Mouse (Mus musculus) bone marrow macrophage, adult 2 months (primary cell): ENCODE data around the gene Fer1l5.

Source experiments
- CTCF ChIP-seq: IDR thresholded peaks from 2 replicates; pipeline ENCODE4 v1.5.1; 2012; ENCODE audit warnings: low read depth, mild to moderate bottlenecking, low read length, moderate library complexity
- POLR2A ChIP-seq: IDR thresholded peaks from 2 replicates; pipeline ENCODE4 v1.6.1; 2012; ENCODE audit warnings: mild to moderate bottlenecking, low read depth, low read length, borderline replicate concordance

- no peak for TF ChIP-seq POLR2A
- no peak for TF ChIP-seq CTCF
Observed at GRCm38 (mm10) chr1:36433616-36434015, 61.5 kb downstream of the Fer1l5 start.
